Mouse (Mus musculus) stomach, embryonic 14.5 days (tissue): ENCODE measurements around the gene Nr1d1. TPM values are rescaled to one million over a fixed set of nuclear protein-coding genes. Genes with fewer than 3 reads are reported as not detected.

Source experiments
- ATAC-seq: fragments of 200-750 bp; cut with Nextera tagmentation; 2 replicates; pipeline ENCODE4 v1.8.0; 2017; ENCODE audit warnings: low read depth, moderate TSS enrichment; ENCODE audit not compliant: insufficient number of reproducible peaks, insufficient read depth, low FRiP score
- H3K27ac ChIP-seq: fragments of 300-500 bp; sonication (generic); 2 replicates; pipeline ENCODE4 v1.5.1; 2014; ENCODE audit warnings: mild to moderate bottlenecking, low read length, moderate library complexity, mixed read lengths
- H3K27me3 ChIP-seq: fragments of 300-500 bp; sonication (generic); 2 replicates; pipeline ENCODE4 v1.6.1; 2014; ENCODE audit warnings: low read length, control low read depth, mixed read lengths; ENCODE audit not compliant: control insufficient read depth, insufficient read depth
- H3K36me3 ChIP-seq: fragments of 300-500 bp; sonication (generic); 2 replicates; pipeline ENCODE4 v1.6.1; 2014; ENCODE audit warnings: mild to moderate bottlenecking, control low read depth, low read length, moderate library complexity, mixed read lengths; ENCODE audit not compliant: control insufficient read depth, insufficient read depth
- H3K4me1 ChIP-seq: fragments of 300-500 bp; sonication (generic); 2 replicates; pipeline ENCODE4 v1.6.1; 2014; ENCODE audit warnings: low read length, control low read depth, mixed read lengths; ENCODE audit not compliant: control insufficient read depth, insufficient read depth
- H3K4me2 ChIP-seq: fragments of 300-500 bp; sonication (generic); replicated peaks from 2 replicates; pipeline ENCODE4 v1.6.1; 2014; ENCODE audit warnings: low read depth, low read length, control low read depth
- H3K4me3 ChIP-seq: fragments of 300-500 bp; sonication (generic); 2 replicates; pipeline ENCODE4 v1.5.1; 2014; ENCODE audit warnings: low read depth, low read length, control low read depth
- H3K9ac ChIP-seq: fragments of 300-500 bp; sonication (generic); replicated peaks from 2 replicates; pipeline ENCODE4 v1.6.1; 2014; ENCODE audit warnings: low read depth, mild to moderate bottlenecking, control low read depth, low read length, moderate library complexity, mixed read lengths
- H3K9me3 ChIP-seq: fragments of 300-500 bp; sonication (generic); 2 replicates; pipeline ENCODE4 v1.6.1; 2016; ENCODE audit warnings: low read depth, low read length, control low read depth; ENCODE audit not compliant: control insufficient read depth
- WGBS: fragments of 180-500 bp; shearing (Covaris S2); extraction: QIAGEN DNeasy Blood & Tissue Kit; methylation state at CpG from one replicate; pipeline ENCODE4 v1.1.7; 2014; 5-methylcytosine and 5-hydroxymethylcytosine counted together
- polyA plus RNA-seq: library from polyadenylated mRNA; unstranded; fragments of >200 nt; fragmentation: Nextera tagmentation; extraction: Ambion mirVana; gene quantifications from 2 replicates; pipeline ENCODE4 v1.2.1, GENCODE M21; 2014

Nr1d1 gene
- polyA plus RNA-seq, 1 experiment from 2014 or later = 1.7 TPM

DNA sequence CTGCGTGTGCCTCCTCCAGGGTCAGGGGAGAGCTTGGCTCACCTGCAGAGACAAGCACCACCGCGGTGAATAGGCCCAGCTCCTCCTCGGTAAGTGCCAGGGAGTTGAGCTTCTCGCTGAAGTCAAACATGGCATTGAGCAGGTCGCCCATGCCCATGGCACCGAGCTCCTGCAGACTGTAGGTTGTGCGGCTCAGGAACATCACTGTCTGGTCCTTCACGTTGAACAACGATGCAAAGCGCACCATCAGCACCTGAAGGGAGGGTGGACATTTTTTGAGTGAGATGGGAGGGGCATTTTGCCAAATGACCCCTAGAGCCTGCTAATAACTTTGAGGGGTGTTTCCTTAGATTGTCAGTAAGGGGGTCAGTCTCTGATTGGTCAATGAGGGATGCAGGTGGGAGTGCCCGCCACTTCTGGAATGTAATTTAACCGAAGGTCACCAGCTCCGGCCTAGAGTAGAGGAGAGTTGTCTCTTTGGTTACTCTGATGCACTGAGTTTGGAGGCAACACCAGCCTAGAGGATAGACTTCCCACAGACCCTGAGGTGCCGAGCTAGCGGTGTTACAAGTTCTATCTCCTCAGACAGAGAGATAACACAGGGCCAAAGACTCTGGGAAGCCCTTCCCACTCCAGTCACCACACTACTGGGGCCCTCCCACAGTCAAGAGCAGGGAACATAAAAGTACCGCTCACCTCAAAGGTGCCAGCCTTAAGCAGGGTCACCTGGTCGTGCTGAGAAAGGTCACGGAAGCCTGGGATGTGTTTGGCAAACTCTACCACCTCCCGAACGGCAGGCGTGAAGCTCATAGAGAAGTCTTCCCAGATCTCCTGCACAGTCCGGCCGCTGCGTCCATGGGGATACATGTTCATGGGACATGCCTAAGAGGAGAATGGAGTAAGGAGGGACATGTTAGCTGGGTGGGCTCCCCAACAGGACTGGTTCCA lies 5.9 kb downstream of the Nr1d1 start:
- H3K27me3 ChIP-seq = no peaks in the 10 kb centered on the region
- no peaks in the 10 kb centered on the region for H3K9me3 ChIP-seq
- no peak for ATAC-seq
- no peak overlapping the region; the same call in 1 of the 2 replicates for H3K27ac ChIP-seq
- H3K4me3 ChIP-seq = no peak overlapping the region
- H3K9ac ChIP-seq = no peak overlapping the region
- 84% methylated on average over 25 of the region's 25 CpGs for WGBS
- no peak overlapping the region for H3K4me2 ChIP-seq
- peaks cover 44% of the 10 kb centered on the region for H3K4me1 ChIP-seq
- H3K36me3 ChIP-seq = peaks cover 33% of the 10 kb centered on the region

DNA sequence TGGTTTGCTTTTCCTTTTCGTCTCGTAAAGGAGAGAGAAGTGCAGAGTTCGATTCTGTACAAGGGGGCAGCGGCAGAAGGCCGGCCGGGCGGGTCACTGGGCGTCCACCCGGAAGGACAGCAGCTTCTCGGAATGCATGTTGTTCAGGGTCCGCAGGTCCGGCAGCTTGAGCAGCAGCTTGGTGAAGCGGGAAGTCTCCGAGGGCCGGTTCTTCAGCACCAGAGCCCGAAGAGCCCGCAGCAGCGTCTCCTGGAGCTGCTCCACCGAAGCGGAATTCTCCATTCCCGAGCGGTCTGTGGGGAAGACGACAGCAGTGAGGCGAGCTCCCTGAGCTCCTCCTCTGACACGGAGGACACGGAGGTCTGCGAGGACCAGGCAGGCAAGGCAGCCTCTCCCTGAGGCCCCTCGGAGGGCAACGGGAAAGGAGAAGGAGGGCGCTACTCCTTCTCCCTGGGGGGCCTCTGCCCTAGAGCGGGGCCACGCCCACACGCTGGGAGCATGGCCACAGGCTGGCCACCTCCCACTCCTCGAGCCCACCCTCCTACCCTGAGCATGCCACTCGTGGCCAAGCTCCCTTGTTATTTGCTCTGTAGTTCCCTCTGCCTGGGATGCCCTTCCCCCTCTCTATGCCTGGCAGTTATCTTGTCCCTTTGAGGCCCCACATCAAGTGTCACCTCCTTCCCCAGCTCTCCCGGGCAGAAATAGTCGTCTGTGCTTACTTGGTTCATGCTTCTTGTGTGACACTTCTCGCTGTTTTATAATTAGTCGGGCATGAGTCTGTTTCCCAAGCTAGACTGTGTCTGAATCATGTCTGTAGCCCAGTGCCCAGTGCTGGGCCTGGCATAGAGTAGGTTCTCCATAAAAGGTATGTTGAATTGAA lies 6.8 kb downstream of the Nr1d1 start:
- ATAC-seq = no peak
- peak overlapping the region; percentile 28; the same call in 1 of the 2 replicates for H3K9ac ChIP-seq
- no peaks in the 10 kb centered on the region for H3K27me3 ChIP-seq
- H3K4me3 ChIP-seq = peak overlapping the region; percentile 1
- no peaks in the 10 kb centered on the region for H3K9me3 ChIP-seq
- peaks cover 42% of the 10 kb centered on the region for H3K4me1 ChIP-seq
- H3K36me3 ChIP-seq = peaks cover 42% of the 10 kb centered on the region
- H3K27ac ChIP-seq = peak overlapping the region; percentile 23; the same call in 1 of the 2 replicates
- 18% methylated on average over 39 of the region's 39 CpGs for WGBS
- peak overlapping the region; percentile 30 for H3K4me2 ChIP-seq

DNA sequence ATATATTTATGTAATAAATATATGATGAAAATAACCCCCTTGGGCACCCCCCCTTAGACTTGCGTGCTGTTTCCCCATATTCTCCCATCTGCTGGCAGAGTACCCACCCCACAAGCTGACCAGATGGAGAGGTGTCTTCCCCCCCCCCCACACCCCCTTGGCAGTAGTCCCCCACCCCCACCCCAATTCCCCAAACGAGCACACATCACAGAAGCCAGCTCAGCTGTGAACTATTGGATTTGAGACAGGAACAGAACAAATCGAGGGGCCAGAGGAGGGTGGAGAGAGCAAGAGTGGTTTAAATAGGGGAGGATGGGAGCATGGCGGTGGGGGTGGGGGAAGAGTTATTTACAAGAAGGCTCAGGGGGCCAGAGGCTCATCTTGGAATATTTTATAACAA lies 7.4 kb downstream of the Nr1d1 start:
- peak overlapping the region; percentile 1; the same call in 1 of the 2 replicates for H3K4me3 ChIP-seq
- no peaks in the 10 kb centered on the region for H3K9me3 ChIP-seq
- H3K27ac ChIP-seq = peak overlapping the region; percentile 23; the same call in 1 of the 2 replicates
- no peak overlapping the region for H3K9ac ChIP-seq
- H3K4me1 ChIP-seq = peaks cover 40% of the 10 kb centered on the region
- WGBS = 23% methylated on average over 4 of the region's 4 CpGs
- H3K4me2 ChIP-seq = peak overlapping the region; percentile 30
- no peak for ATAC-seq
- no peaks in the 10 kb centered on the region for H3K27me3 ChIP-seq
- H3K36me3 ChIP-seq = peaks cover 48% of the 10 kb centered on the region

DNA sequence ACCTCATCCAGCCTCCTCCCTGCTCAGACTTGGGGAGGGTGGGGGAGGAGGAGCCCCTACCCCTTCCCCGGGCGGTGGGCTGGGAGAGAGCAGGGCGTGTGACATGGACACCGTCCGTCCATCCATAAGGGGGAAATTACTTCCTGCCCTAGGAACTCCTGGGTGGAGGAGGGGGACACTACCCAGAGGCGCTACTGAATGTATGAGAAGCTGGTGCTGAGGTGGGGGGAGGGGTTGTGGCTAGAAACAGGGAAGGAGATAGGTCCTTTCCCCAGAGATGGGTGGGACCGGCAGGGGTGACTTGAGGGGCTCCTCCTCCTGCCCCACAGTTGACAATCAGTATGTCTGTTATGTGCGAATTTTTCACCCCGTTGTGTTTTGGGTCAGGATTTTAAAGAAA lies 7.9 kb downstream of the Nr1d1 start:
- no peak for ATAC-seq
- Histone ChIP-seq H3K9ac (no peak overlapping the region), H3K4me3 (no peak overlapping the region), H3K4me1 (peaks cover 39% of the 10 kb centered on the region), H3K36me3 (peaks cover 51% of the 10 kb centered on the region), H3K27me3 (no peaks in the 10 kb centered on the region), H3K27ac (peak overlapping the region; percentile 7; the same call in 1 of the 2 replicates), H3K4me2 (peak overlapping the region; percentile 30; the same call in 1 of the 2 replicates), H3K9me3 (no peaks in the 10 kb centered on the region)
- WGBS = 20% methylated on average over 9 of the region's 9 CpGs

DNA sequence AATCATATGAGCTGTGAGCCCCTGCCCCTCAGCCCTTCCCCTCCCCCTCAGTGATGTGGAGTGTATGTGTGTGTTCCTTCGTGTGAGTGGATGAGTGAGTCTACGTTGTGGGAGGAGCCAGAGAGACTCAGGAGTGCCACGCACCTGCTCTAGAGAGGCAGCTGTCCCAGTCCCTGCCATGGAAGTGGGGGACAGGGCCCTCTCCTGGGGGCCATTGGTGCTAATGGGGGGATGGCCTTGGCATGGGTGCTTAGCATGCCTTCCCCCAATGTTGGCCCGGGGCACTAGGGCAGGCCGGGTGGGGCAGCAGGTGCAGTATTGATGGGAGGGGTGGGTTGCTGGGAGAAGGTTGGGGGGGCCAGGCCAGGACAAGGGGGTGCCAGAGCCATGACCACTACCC lies 8.3 kb downstream of the Nr1d1 start:
- Histone ChIP-seq H3K4me2 (0 out of 2 replicates have a peak overlapping the region, but pooled peaks have one; percentile 30), H3K9ac (no peak overlapping the region), H3K4me1 (peaks cover 39% of the 10 kb centered on the region), H3K27ac (peak overlapping the region; percentile 7; the same call in 1 of the 2 replicates), H3K36me3 (peaks cover 55% of the 10 kb centered on the region), H3K9me3 (no peaks in the 10 kb centered on the region), H3K27me3 (no peaks in the 10 kb centered on the region), H3K4me3 (no peak overlapping the region)
- ATAC-seq = no peak
- WGBS = 42% methylated on average over 5 of the region's 5 CpGs

DNA sequence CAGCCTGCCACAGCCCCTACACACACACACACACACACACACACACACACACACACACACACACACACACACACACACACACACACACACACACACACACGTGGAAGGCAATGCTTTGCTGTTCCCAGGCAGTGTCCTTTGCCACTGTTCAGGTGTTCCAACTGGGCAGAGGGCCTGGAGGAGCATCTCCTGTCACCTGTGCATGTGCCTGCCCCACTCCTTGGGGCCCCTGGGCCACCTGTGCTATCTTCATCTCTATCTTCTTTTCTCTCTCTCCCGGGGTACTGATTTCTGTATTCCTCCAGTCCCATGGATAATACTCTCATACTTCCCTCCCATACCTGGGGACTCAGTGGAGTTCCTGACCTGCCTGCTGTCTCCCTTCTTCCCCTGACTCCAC lies 8.8 kb downstream of the Nr1d1 start:
- WGBS = 40% methylated on average over 1 of the region's 2 CpGs
- no peak overlapping the region for H3K27ac ChIP-seq
- H3K4me1 ChIP-seq = peaks cover 39% of the 10 kb centered on the region
- no peak overlapping the region for H3K9ac ChIP-seq
- no peak overlapping the region for H3K4me2 ChIP-seq
- H3K4me3 ChIP-seq = no peak overlapping the region
- no peaks in the 10 kb centered on the region for H3K9me3 ChIP-seq
- no peak for ATAC-seq
- no peaks in the 10 kb centered on the region for H3K27me3 ChIP-seq
- H3K36me3 ChIP-seq = peaks cover 58% of the 10 kb centered on the region

- WGBS = 46% methylated on average over 9 of the region's 9 CpGs
- no peaks in the 10 kb centered on the region for H3K27me3 ChIP-seq
- H3K9ac ChIP-seq = no peak overlapping the region
- H3K4me2 ChIP-seq = no peak overlapping the region
- ATAC-seq = peak; percentile 26; the same call in 1 of the 2 replicates
- peaks cover 39% of the 10 kb centered on the region for H3K4me1 ChIP-seq
- no peak overlapping the region for H3K4me3 ChIP-seq
- peak overlapping the region; percentile 44; the same call in 1 of the 2 replicates for H3K27ac ChIP-seq
- peaks cover 60% of the 10 kb centered on the region for H3K36me3 ChIP-seq
- no peaks in the 10 kb centered on the region for H3K9me3 ChIP-seq
These were observed 9.5 kb downstream of the Nr1d1 start for GRCm38 (mm10) chr11:98765421-98766309.
